ENCODE assay signal across 19 mouse cellular contexts in the genomic region with DNA sequence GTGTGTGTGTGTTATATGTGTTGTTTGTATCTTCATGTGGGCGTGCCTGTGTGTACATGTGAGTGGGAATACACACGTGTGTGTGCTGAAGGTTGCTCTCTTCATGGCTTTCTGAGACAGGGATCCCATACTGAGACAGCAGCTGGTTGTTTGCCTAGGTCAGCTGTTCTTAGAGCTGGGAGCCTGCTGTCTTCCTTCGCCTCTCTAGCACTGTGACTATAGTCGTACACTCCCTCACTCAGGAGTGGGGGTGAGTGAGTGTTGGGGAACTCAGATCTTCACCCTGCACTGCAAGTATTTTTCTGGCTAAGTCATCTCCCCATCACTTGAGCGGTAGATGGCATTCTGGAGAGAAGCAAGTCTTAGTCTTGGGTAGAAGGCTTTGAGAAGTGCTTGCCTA.
DNase-seq lines count a peak whose midpoint lies in the region; ATAC-seq and TF ChIP-seq lines count a peak whose summit lies in the region.
"Had no signal": no experiment of that assay in that cellular context is flagged by ENCODE, and none has a peak within 500 bp of the region (broad histone marks: within the 10 kb centered on the region; RNA-seq: fewer than 3 reads in every experiment).

No protein-coding gene starts in this region.

- no peak overlapping the region for H3K4me2 ChIP-seq in forebrain, postnatal 0 days (ENCODE audit: low read depth)
- no peak overlapping the region for H3K4me2 ChIP-seq in forebrain, embryonic 14.5 days (ENCODE audit: low read length)
- H3K4me2 ChIP-seq: forebrain, embryonic 13.5 days; heart, embryonic 11.5 days; hindbrain, embryonic 12.5 days; hindbrain, embryonic 15.5 days had no signal

- no peak overlapping the region for H3K27ac ChIP-seq in forebrain, postnatal 0 days (ENCODE audit: low read depth, low read length)
- no peak overlapping the region for H3K27ac ChIP-seq in forebrain, embryonic 14.5 days (ENCODE audit: low read depth, low read length)
- H3K27ac ChIP-seq in left cerebral cortex, adult 2 months, result peak overlapping the region; percentile 25; the same call in 1 of the 2 replicates
- H3K27ac ChIP-seq: forebrain, embryonic 10.5 days; forebrain, embryonic 13.5 days; gastrocnemius, adult 2 months; hindbrain, embryonic 12.5 days; hindbrain, embryonic 15.5 days had no signal

- H3K27me3 ChIP-seq in forebrain, postnatal 0 days (ENCODE audit: insufficient read depth, low read length), result no peaks in the 10 kb centered on the region
- no peaks in the 10 kb centered on the region for H3K27me3 ChIP-seq in forebrain, embryonic 14.5 days (replicated peaks; ENCODE audit: control insufficient read depth, insufficient read depth, low read length)
- H3K27me3 ChIP-seq: forebrain, embryonic 13.5 days; hindbrain, embryonic 12.5 days; hindbrain, embryonic 15.5 days had no signal

- ATAC-seq in forebrain, postnatal 0 days, result peak; percentile 47; the same call in 1 of the 2 replicates
- ATAC-seq in forebrain, embryonic 14.5 days, result no peak
- ATAC-seq: activated CD4-positive, CD25-positive, alpha-beta regulatory T cell, adult 4 months; forebrain, embryonic 13.5 days had no signal

- WGBS in forebrain, postnatal 0 days, result 78% methylated on average over 5 of the region's 5 CpGs
- WGBS in forebrain, embryonic 14.5 days, result 88% methylated on average over 5 of the region's 5 CpGs

- no peaks in the 10 kb centered on the region for H3K9me3 ChIP-seq in forebrain, postnatal 0 days (ENCODE audit: low read length)
- H3K9me3 ChIP-seq in forebrain, embryonic 14.5 days (replicated peaks; ENCODE audit: control insufficient read depth, low read length), result no peaks in the 10 kb centered on the region
- H3K9me3 ChIP-seq: forebrain, embryonic 10.5 days; forebrain, embryonic 13.5 days; hindbrain, embryonic 12.5 days; hindbrain, embryonic 15.5 days had no signal

- H3K4me1 ChIP-seq in forebrain, postnatal 0 days (ENCODE audit: insufficient read depth), result no peaks in the 10 kb centered on the region
- no peaks in the 10 kb centered on the region for H3K4me1 ChIP-seq in forebrain, embryonic 14.5 days (ENCODE audit: control insufficient read depth, insufficient read depth, low read length)
- H3K4me1 ChIP-seq: hindbrain, embryonic 12.5 days had no signal

- DNase-seq in forebrain, postnatal 0 days, result no peak
- DNase-seq in forebrain, embryonic 14.5 days (ENCODE audit: low spot score), result no peak
- DNase-seq in left cerebral cortex, adult 2 months (ENCODE audit: extremely low spot score in 1 of 2, low spot score in 2 of 2), result no peak
- no peak for DNase-seq in left cerebral cortex, adult 18-20 months (ENCODE audit: low spot score in 2 of 2)
- DNase-seq in thymus, postnatal 0 days (ENCODE audit: low spot score), result peak; percentile 15
- DNase-seq in thymus, adult 18-20 months, result no peak
- DNase-seq: adrenal gland, adult 8-10 months; adrenal gland, postnatal 25 days; cerebellum, adult 18-20 months; cerebellum, adult 9-10 months; cerebellum, postnatal 14 days; gastrocnemius, adult 2 months; gastrocnemius, postnatal 14 days had no signal

- TF ChIP-seq CTCF in forebrain, postnatal 0 days (IDR thresholded peaks at IDR 0.05; ENCODE audit: low read depth), result no peak
- TF ChIP-seq CTCF in left cerebral cortex, adult 2 months (IDR thresholded peaks at IDR 0.05), result no peak

- H3K9ac ChIP-seq in forebrain, postnatal 0 days, result no peak overlapping the region
- no peak overlapping the region for H3K9ac ChIP-seq in forebrain, embryonic 14.5 days (ENCODE audit: low read length)
- H3K9ac ChIP-seq: forebrain, embryonic 13.5 days; hindbrain, embryonic 12.5 days; hindbrain, embryonic 15.5 days had no signal

- no peaks in the 10 kb centered on the region for H3K36me3 ChIP-seq in forebrain, postnatal 0 days (ENCODE audit: insufficient read depth)
- H3K36me3 ChIP-seq in forebrain, embryonic 14.5 days (ENCODE audit: control insufficient read depth, insufficient read depth, low read length), result no peaks in the 10 kb centered on the region
- H3K36me3 ChIP-seq: forebrain, embryonic 10.5 days; hindbrain, embryonic 12.5 days; hindbrain, embryonic 15.5 days had no signal

- intact Hi-C loops in left cerebral cortex, adult 2 months (cut with DNase I), result no loop called here

- H3K4me3 ChIP-seq in forebrain, postnatal 0 days (ENCODE audit: low read depth, low read length), result no peak overlapping the region
- H3K4me3 ChIP-seq in forebrain, embryonic 14.5 days (ENCODE audit: low read depth, low read length), result no peak overlapping the region
- no peak overlapping the region for H3K4me3 ChIP-seq in left cerebral cortex, adult 2 months
- H3K4me3 ChIP-seq: forebrain, embryonic 10.5 days; forebrain, embryonic 13.5 days; gastrocnemius, adult 2 months; hindbrain, embryonic 12.5 days; hindbrain, embryonic 15.5 days had no signal
